In the genomic region with DNA sequence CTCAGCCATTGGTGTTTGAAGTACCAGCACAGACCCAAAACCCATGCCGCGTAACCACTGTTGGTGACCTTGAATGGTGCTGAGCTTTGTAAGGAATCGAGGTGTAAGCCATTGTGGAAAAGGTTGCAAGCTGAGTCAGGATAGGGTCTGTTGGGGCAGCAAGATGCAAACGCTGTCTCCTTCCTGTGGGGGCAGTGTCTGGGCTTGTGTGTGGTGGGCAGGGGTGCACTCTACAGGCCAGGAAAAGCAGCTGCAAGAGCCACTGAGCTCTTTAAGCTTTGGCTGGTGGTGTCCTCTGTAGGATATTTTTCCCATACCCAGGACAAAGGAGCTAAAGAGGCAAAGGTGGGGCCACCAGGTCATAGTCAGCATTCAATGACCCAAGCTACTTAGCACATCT, we compare ENCODE assay signal across 9 mouse cellular contexts. TPM values are rescaled to one million over a fixed set of nuclear protein-coding genes. Genes with fewer than 3 reads are reported as not detected.
A peak's percentile ranks its signal among the peaks of the same experiment; 100 is the strongest.
DNase-seq lines count a peak whose midpoint lies in the region; ATAC-seq lines count a peak whose summit lies in the region.
"Had no signal": no experiment of that assay in that cellular context is flagged by ENCODE, and none has a peak within 500 bp of the region (broad histone marks: within the 10 kb centered on the region; RNA-seq: fewer than 3 reads in every experiment).

No protein-coding gene starts in this region.

- H3K4me2 ChIP-seq in intestine, embryonic 14.5 days (ENCODE audit: low read length), result no peak overlapping the region
- H3K4me2 ChIP-seq in midbrain, embryonic 14.5 days (ENCODE audit: low read length), result no peak overlapping the region

- WGBS in intestine, embryonic 14.5 days, result 46% methylated on average over 4 of the region's 4 CpGs
- 47% methylated on average over 4 of the region's 4 CpGs for WGBS in midbrain, embryonic 14.5 days

- no peak overlapping the region for H3K4me3 ChIP-seq in intestine, embryonic 14.5 days (ENCODE audit: low read depth, low read length)
- H3K4me3 ChIP-seq in midbrain, embryonic 14.5 days (replicated peaks; ENCODE audit: low read depth, low read length), result no peak overlapping the region

- no peaks in the 10 kb centered on the region for H3K9me3 ChIP-seq in intestine, embryonic 14.5 days (ENCODE audit: control insufficient read depth, low read length)
- no peaks in the 10 kb centered on the region for H3K9me3 ChIP-seq in midbrain, embryonic 14.5 days (ENCODE audit: control insufficient read depth, low read length)
- H3K9me3 ChIP-seq: G1E had no signal

- H3K27me3 ChIP-seq in intestine, embryonic 14.5 days (replicated peaks; ENCODE audit: control insufficient read depth, insufficient read depth, low read length), result no peaks in the 10 kb centered on the region
- no peaks in the 10 kb centered on the region for H3K27me3 ChIP-seq in midbrain, embryonic 14.5 days (ENCODE audit: control insufficient read depth, insufficient read depth, low read length)

- H3K9ac ChIP-seq in intestine, embryonic 14.5 days (ENCODE audit: low read length), result no peak overlapping the region
- no peak overlapping the region for H3K9ac ChIP-seq in midbrain, embryonic 14.5 days (replicated peaks; ENCODE audit: low read length)

- H3K27ac ChIP-seq in intestine, embryonic 14.5 days (ENCODE audit: low read depth), result no peak overlapping the region
- 0 out of 2 replicates have a peak overlapping the region, but pooled peaks have one; percentile 33 for H3K27ac ChIP-seq in midbrain, embryonic 14.5 days (replicated peaks; ENCODE audit: low read depth, low read length)

- DNase-seq in cerebellum, postnatal 10 days, result peak; percentile 64 to 65
- no peak for DNase-seq in cerebellum, adult 18-20 months
- DNase-seq in A20 (ENCODE audit: low read depth, low spot score), result peak; percentile 56
- peak; percentile 58 for DNase-seq in embryo, embryonic 9.5 days (ENCODE audit: extremely low spot score)
- DNase-seq in intestine, embryonic 14.5 days (ENCODE audit: low spot score), result peak; percentile 69
- peak; percentile 81 for DNase-seq in midbrain, embryonic 14.5 days
- DNase-seq in layer of hippocampus, postnatal 36 days, result no peak
- DNase-seq in urinary bladder, postnatal 10 days (ENCODE audit: low spot score), result no peak

- peaks cover 45% of the 10 kb centered on the region for H3K36me3 ChIP-seq in intestine, embryonic 14.5 days (ENCODE audit: control insufficient read depth, insufficient read depth, low read length)
- H3K36me3 ChIP-seq in midbrain, embryonic 14.5 days (ENCODE audit: control insufficient read depth, insufficient read depth, low read length), result peaks cover 64% of the 10 kb centered on the region

- H3K4me1 ChIP-seq in intestine, embryonic 14.5 days (replicated peaks; ENCODE audit: control insufficient read depth, insufficient read depth, low read length), result no peaks in the 10 kb centered on the region
- H3K4me1 ChIP-seq in midbrain, embryonic 14.5 days (ENCODE audit: control insufficient read depth, insufficient read depth, low read length), result no peaks in the 10 kb centered on the region

- peak; percentile 78 for ATAC-seq in intestine, embryonic 14.5 days (replicated peaks; ENCODE audit: low FRiP score, low TSS enrichment, low read depth)
- ATAC-seq in midbrain, embryonic 14.5 days (ENCODE audit: low FRiP score, low TSS enrichment), result 0 out of 2 replicates have a peak, but pooled peaks have one; percentile 55

RNA-seq across cellular contexts. Expression of a gene that starts 32.0 kb away (rescaled TPM):
- 0.73 and 1.4 TPM in 2 replicates for polyA plus RNA-seq in intestine, embryonic 14.5 days (2014; fragmentation: Nextera tagmentation; extraction: Ambion mirVana)
- 0.88 and 1.1 TPM in 2 replicates for polyA plus RNA-seq in midbrain, embryonic 14.5 days (2014; fragmentation: Nextera tagmentation; extraction: Ambion mirVana)
- total RNA-seq in layer of hippocampus, postnatal 36 days (2021), result 1 to 10 TPM; 1.0 to 1.5 TPM
- total RNA-seq: G1E had no signal
- polyA plus RNA-seq: G1E had no signal

Comparison
In these comparisons a context has a peak if more than half of its experiments do, and no peak if none do; other contexts are left out.
1. DNase-seq: peak in cerebellum, postnatal 10 days (2 of 2), A20 (single experiment), embryo, embryonic 9.5 days (single experiment), intestine, embryonic 14.5 days (single experiment) and midbrain, embryonic 14.5 days (single experiment); none in cerebellum, adult 18-20 months (0 of 2), layer of hippocampus, postnatal 36 days (0 of 2) and urinary bladder, postnatal 10 days (single experiment).